Mouse (Mus musculus): Measurements from ENCODE around the gene Clasrp.

Clasrp gene

GRCm38 (mm10) chr7:19534676-19535075, 69.6 kb downstream of the Clasrp start:
- in situ Hi-C loops (cut with MboI; ENCODE audit: low sequenced_read_pairs): no loop called here

GRCm38 (mm10) chr7:19532240-19532639, 72.0 kb downstream of the Clasrp start:
- in situ Hi-C loops (cut with MboI; ENCODE audit: low sequenced_read_pairs): no loop called here

GRCm38 (mm10) chr7:19531077-19531476, 73.2 kb downstream of the Clasrp start:
- in situ Hi-C loops (cut with MboI; ENCODE audit: low sequenced_read_pairs): no loop called here

All from CH12F3 (cell line).